Mouse (Mus musculus): ENCODE data around the gene Tceal5. TPM values are rescaled to one million over a fixed set of nuclear protein-coding genes. Genes with fewer than 3 reads are reported as not detected.
"Not testable (repeated sequence)": the region's sequence is repeated elsewhere in the genome, so short reads cannot be mapped to it uniquely, and the experiment has no call there.

The Tceal5 gene
- polyA plus RNA-seq, 1 experiment, result 0.58 TPM

GRCm38 (mm10) chrX:136216303-136216702 is 12.6 kb upstream of the Tceal5 start:
- H3K4me3 ChIP-seq (replicated peaks), result no peak overlapping the region
- TF ChIP-seq FLI1 (IDR thresholded peaks at IDR 0.05; ENCODE audit: low read length) (no peak), GATA1 (IDR thresholded peaks at IDR 0.05; ENCODE audit: borderline replicate concordance, low read length) (no peak)
- no peaks in the 10 kb centered on the region for H3K36me3 ChIP-seq (replicated peaks; ENCODE audit: low read length)
- H3K4me1 ChIP-seq, result no peaks in the 10 kb centered on the region
- peaks cover 17% of the 10 kb centered on the region for H3K27me3 ChIP-seq (replicated peaks)
- no peaks in the 10 kb centered on the region for H3K9me3 ChIP-seq

- H3K4me3 ChIP-seq (replicated peaks); H3K36me3 ChIP-seq (replicated peaks; ENCODE audit: low read length); H3K9me3 ChIP-seq; H3K4me1 ChIP-seq: not testable (repeated sequence)
- H3K27me3 ChIP-seq (replicated peaks), result peaks cover 13% of the 10 kb centered on the region
Measured at GRCm38 (mm10) chrX:136214729-136215677, 11.3 kb upstream of the Tceal5 start, which contains the start of the genes Tceal7 and Bex1. Gene Tceal7, plus strand, starts transcription at chrX:136214779. Gene Bex1, minus strand, starts transcription at chrX:136215513.

- no peaks in the 10 kb centered on the region for H3K4me1 ChIP-seq
- H3K27me3 ChIP-seq (replicated peaks), result peaks cover 11% of the 10 kb centered on the region
- H3K36me3 ChIP-seq (replicated peaks; ENCODE audit: low read length), result no peaks in the 10 kb centered on the region
- TF ChIP-seq FLI1 (IDR thresholded peaks at IDR 0.05; ENCODE audit: low read length), result no peak
- TF ChIP-seq GATA1 (IDR thresholded peaks at IDR 0.05; ENCODE audit: borderline replicate concordance, low read length), result no peak
- no peaks in the 10 kb centered on the region for H3K9me3 ChIP-seq
- no peak overlapping the region for H3K4me3 ChIP-seq (replicated peaks)
Measured at GRCm38 (mm10) chrX:136213396-136213795, 9.7 kb upstream of the Tceal5 start.

GRCm38 (mm10) chrX:136204406-136204805 is 730 bp upstream of the Tceal5 start:
- H3K4me1 ChIP-seq, result no peaks in the 10 kb centered on the region
- TF ChIP-seq FLI1 (IDR thresholded peaks at IDR 0.05; ENCODE audit: low read length), result no peak
- no peak for TF ChIP-seq GATA1 (IDR thresholded peaks at IDR 0.05; ENCODE audit: borderline replicate concordance, low read length)
- no peak overlapping the region for H3K4me3 ChIP-seq (replicated peaks)
- peaks cover 14% of the 10 kb centered on the region for H3K27me3 ChIP-seq (replicated peaks)
- no peaks in the 10 kb centered on the region for H3K9me3 ChIP-seq
- H3K36me3 ChIP-seq (replicated peaks; ENCODE audit: low read length), result no peaks in the 10 kb centered on the region

GRCm38 (mm10) chrX:136203257-136203656 is 419 bp downstream of the Tceal5 start:
- TF ChIP-seq FLI1 (IDR thresholded peaks at IDR 0.05; ENCODE audit: low read length), result no peak
- no peak for TF ChIP-seq GATA1 (IDR thresholded peaks at IDR 0.05; ENCODE audit: borderline replicate concordance, low read length)
- Histone ChIP-seq H3K4me1 (no peaks in the 10 kb centered on the region), H3K9me3 (no peaks in the 10 kb centered on the region), H3K36me3 (replicated peaks; ENCODE audit: low read length) (no peaks in the 10 kb centered on the region), H3K27me3 (replicated peaks) (peaks cover 12% of the 10 kb centered on the region), H3K4me3 (replicated peaks) (no peak overlapping the region)

- Histone ChIP-seq H3K9me3 (peaks cover 3% of the 10 kb centered on the region; the same call in 1 of the 2 replicates), H3K4me1 (no peaks in the 10 kb centered on the region)
- no peak for TF ChIP-seq FLI1 (IDR thresholded peaks at IDR 0.05; ENCODE audit: low read length)
- TF ChIP-seq GATA1 (IDR thresholded peaks at IDR 0.05; ENCODE audit: borderline replicate concordance, low read length), result no peak
Measured at GRCm38 (mm10) chrX:136196873-136197272, 6.8 kb downstream of the Tceal5 start.

GRCm38 (mm10) chrX:136195193-136195944 is 8.3 kb downstream of the Tceal5 start:
- H3K4me3 ChIP-seq (replicated peaks), result no peak overlapping the region
- H3K9me3 ChIP-seq, result peaks cover 3% of the 10 kb centered on the region; the same call in 1 of the 2 replicates
- TF ChIP-seq FLI1 (IDR thresholded peaks at IDR 0.05; ENCODE audit: low read length) (no peak), GATA1 (IDR thresholded peaks at IDR 0.05; ENCODE audit: borderline replicate concordance, low read length) (no peak)
- no peaks in the 10 kb centered on the region for H3K36me3 ChIP-seq (replicated peaks; ENCODE audit: low read length)
- peaks cover 6% of the 10 kb centered on the region for H3K27me3 ChIP-seq (replicated peaks)
- H3K4me1 ChIP-seq, result no peaks in the 10 kb centered on the region

More at GRCm38 (mm10) chrX:136196873-136197272, 6.8 kb downstream of the Tceal5 start:
- H3K4me3 ChIP-seq (replicated peaks), result no peak overlapping the region
- no peaks in the 10 kb centered on the region for H3K36me3 ChIP-seq (replicated peaks; ENCODE audit: low read length)
- peaks cover 4% of the 10 kb centered on the region for H3K27me3 ChIP-seq (replicated peaks)

GRCm38 (mm10) chrX:136183107-136183506 is 20.6 kb downstream of the Tceal5 start:
- no peaks in the 10 kb centered on the region for H3K4me1 ChIP-seq
- TF ChIP-seq FLI1 (IDR thresholded peaks at IDR 0.05; ENCODE audit: low read length) (no peak), GATA1 (IDR thresholded peaks at IDR 0.05; ENCODE audit: borderline replicate concordance, low read length) (no peak)
- no peaks in the 10 kb centered on the region for H3K9me3 ChIP-seq
- no peak overlapping the region for H3K4me3 ChIP-seq (replicated peaks)
- H3K36me3 ChIP-seq (replicated peaks; ENCODE audit: low read length), result no peaks in the 10 kb centered on the region
- peaks cover 10% of the 10 kb centered on the region for H3K27me3 ChIP-seq (replicated peaks)

- TF ChIP-seq GATA1 (IDR thresholded peaks at IDR 0.05; ENCODE audit: borderline replicate concordance, low read length) (no peak), FLI1 (IDR thresholded peaks at IDR 0.05; ENCODE audit: low read length) (no peak)
- Histone ChIP-seq H3K4me1 (no peaks in the 10 kb centered on the region), H3K27me3 (replicated peaks) (peaks cover 10% of the 10 kb centered on the region), H3K9me3 (no peaks in the 10 kb centered on the region), H3K36me3 (replicated peaks; ENCODE audit: low read length) (no peaks in the 10 kb centered on the region), H3K4me3 (replicated peaks) (no peak overlapping the region)
Measured at GRCm38 (mm10) chrX:136180897-136181553, 22.7 kb downstream of the Tceal5 start.

Measured in megakaryocyte, embryonic 14.5 days (primary cell).